Mouse (Mus musculus) heart, postnatal 25 days (tissue): ENCODE data around the gene Mapk6. TPM values are rescaled to one million over a fixed set of nuclear protein-coding genes. Genes with fewer than 3 reads are reported as not detected.
"Not testable (repeated sequence)": the region's sequence is repeated elsewhere in the genome, so short reads cannot be mapped to it uniquely, and the experiment has no call there.

Source experiments
- DNase-seq: peaks from one replicate; pipeline ENCODE4 v3.0.0; 2022; ENCODE audit warnings: low spot score
- intact Hi-C: fragments of 180-260 bp; cut with DNase I; formaldehyde crosslinking; loops from one replicate; pipeline ENCODE4 v1.15.1; 2025
- total RNA-seq, 2 experiments: library from RNA; stranded (reverse); gene quantifications; 2 replicates each; pipeline ENCODE4 v1.2.3; 2021

Mapk6 gene
- total RNA-seq, 2 experiments from 2014 or later, result 30.9 to 31.0 TPM

DNA sequence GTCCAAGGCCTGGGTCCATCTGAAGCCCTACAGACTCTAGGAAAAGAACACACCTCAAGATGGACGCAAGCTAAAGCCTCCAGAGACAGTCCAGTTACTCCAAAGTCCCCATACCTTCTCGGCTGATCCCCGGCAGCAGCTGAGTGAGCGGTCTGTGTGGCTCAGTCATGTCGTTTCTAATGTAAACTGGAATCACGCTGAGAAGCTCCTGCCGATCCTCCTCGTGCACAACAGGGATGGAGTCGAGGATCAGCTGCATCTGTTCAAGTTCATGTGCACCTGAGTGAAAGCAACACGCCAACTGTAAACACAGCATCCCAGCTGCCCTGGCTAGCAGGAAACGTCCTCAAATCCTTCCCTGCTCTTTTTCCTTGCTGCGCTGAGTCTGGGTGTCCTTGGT lies 16.6 kb downstream of the Mapk6 start:
- no peak for DNase-seq

DNA sequence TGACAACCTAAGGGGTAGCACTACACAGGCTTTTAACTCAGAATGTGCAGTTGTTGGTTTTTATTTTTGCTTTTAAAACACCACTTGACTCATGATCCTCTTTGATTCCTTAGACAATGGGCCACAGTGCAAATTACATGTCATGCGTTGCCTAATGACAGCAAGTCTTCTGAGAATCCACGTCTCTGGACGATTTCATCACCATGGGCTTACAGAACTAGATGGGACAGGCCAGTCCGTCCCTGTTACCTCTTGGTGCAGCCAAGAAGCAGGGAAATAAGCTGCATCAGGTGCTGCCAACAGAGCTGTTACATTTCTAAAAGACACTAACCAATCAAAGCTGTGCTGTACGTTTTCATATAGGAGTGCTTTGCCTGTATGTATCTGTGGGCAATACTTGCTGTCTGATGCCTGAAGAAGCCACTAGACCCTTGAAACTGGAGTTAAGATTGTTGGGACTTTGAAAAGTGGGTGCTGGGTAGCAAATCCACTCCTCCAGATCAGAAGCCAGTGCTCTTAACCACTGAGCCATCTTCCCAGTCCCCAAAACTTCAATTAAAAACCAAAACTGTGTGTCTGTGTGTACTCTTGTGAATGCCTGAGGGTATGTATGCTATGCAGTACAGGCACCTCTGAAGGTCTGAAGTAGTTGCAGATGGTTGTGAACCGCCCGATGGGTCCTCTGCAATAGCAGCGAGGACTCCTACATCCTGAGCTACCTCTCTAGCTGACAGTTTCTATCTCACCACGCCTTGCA lies 24.4 kb downstream of the Mapk6 start:
- intact Hi-C loops, result no loop called here
- no peak for DNase-seq

More for the DNA sequence above, 16.6 kb downstream of the Mapk6 start:
- intact Hi-C loops, result no loop called here

DNA sequence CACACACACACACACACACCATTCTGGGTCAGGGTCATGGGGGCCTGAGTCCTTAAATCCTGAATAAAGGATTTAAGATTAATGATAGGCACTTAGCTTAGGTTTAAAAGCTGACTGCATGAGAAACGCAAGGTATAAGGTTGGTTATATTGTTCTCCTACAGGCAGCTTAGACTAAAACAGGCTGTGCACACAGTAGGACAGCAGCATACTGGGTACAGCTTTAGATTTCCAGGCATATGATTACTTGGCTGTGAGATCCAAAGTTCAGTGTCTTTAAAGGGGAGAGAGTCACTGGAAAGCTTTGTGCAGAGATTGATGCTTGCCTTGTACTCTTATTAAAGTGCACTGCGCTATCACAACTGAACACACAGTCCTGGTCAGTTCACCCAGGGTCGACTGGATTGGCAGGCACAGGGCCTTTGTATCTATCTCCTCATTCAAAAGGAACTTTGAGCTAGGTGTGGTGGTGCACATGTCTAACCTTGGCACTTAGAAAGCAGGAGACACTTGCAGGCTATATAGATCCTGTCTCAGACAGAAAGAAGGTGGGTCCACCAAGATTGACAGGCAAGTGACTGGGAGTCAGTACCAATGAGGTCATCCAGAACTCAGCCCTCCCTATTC lies 25.4 kb downstream of the Mapk6 start:
- intact Hi-C loops, result no loop called here
- DNase-seq, result no peak

DNA sequence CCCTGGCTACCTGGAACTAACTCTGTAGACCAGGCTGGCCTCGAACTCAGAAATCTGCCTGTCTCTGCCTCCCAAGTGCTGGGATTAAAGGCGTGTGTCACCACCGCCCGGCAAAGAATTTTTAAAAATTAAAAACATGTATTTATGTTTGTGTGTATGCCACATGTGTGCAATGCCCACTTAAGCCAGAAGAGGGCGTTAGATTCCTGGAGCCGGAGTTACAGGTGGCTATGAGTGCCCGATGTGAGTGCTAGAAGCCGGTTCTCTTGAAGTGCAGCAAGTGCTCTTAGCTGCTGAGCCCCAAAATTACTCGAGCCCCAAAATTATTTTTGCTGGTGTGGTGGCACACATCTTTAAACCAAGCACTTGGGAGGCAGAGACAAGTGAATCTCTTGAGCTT lies 26.0 kb downstream of the Mapk6 start:
- DNase-seq, result no peak
- intact Hi-C loops, result no loop called here

DNA sequence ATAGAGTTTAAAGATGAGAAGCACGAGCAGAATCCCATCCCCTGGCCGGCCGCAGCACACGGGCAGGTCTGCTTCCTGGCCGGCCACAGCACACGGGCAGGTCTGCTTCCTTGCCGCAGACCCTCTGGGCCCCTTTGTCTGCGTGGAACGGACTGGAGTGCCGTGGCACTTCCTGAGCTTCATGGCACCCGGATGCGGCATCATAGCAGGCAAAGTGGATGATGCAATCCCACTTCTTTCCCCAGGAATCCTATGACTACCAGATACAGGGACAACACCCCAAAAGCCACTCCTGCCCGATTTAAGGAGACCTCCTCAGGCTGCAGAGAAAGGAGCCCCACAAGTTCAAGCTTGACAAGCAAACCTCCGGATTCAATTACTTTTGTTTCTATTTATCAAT lies 27.0 kb downstream of the Mapk6 start:
- no peak for DNase-seq
- intact Hi-C loops, result no loop called here

DNA sequence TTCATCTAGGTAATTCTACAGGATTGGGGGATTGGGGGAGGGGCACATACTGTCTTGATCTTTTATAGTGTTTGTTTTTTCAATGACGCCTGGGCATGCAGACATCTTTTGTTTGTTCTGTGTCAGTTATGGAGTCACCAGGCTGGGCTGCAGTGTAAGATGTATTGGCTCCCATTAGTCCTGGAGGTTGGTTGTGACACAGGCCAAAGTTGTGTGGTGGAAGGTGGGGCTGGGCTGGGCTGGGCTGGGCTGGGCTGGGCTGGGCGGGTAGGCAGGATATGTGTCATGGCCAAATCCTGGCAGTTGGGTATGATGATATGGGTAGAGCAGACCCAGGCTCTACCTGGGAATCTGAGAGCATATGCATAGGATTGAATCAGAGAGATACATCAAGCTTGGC lies 31.0 kb downstream of the Mapk6 start:
- intact Hi-C loops, result no loop called here
- DNase-seq, result no peak

DNA sequence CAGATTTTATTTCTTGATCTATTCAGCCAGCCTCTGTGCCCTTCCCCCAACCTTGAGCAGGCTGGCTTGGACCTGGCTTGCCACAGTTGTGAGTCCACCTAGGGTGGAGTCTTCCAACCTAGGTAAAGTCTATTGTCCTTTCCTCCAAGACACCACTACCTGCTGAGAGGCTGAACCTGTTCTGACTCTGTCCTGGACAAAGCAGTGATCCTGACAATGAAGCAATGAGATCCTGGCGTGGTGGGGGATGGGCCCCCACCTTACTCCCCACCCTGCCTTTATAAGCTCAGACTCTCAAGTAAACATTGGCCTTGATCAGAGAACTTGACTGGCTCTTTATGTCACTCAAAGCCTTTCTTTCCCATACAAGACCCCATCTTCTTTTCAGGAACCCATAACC lies 33.4 kb downstream of the Mapk6 start:
- no peak for DNase-seq
- intact Hi-C loops, result no loop called here

DNA sequence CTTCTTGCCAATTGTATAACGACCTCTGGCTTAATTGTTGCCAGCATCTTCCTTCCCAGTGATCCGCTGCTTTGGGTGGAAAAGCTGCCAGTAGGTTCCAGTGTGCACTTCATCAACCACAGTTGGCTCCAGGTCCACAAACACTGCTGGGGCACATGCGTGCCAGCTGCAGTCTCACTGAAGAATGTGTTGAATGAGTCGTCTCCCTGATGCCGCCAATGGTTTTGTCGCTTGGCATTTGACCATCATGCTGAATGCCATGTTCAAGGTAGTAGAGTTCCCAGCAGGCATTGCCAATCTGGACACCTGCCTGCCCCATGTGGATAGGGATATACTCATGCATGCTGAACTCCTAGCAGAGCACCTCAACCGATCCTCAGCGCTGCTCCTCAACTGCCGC lies 34.2 kb downstream of the Mapk6 start:
- intact Hi-C loops, result no loop called here

DNA sequence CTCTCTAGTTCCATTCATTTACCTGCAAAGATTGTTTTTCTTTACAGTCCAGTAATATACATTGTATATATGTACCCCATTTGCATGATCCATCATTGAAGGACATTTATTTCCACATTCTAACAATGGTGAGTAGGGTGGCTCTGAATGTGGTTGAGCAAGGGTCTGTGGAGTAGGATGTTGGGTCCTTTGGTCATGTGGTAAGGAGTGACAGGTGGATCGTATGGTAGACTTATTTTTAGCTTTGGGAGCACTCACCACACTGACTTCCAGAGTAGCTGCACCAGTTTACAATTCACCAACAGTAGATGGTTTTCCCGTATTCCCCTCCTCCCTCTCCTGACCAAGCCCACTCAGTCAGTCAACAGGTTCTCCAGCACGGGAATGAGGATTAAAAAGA lies 41.0 kb downstream of the Mapk6 start:
- intact Hi-C loops, result no loop called here
- DNase-seq, result no peak

More for the DNA sequence above, 34.2 kb downstream of the Mapk6 start:
- no peak for DNase-seq

DNA sequence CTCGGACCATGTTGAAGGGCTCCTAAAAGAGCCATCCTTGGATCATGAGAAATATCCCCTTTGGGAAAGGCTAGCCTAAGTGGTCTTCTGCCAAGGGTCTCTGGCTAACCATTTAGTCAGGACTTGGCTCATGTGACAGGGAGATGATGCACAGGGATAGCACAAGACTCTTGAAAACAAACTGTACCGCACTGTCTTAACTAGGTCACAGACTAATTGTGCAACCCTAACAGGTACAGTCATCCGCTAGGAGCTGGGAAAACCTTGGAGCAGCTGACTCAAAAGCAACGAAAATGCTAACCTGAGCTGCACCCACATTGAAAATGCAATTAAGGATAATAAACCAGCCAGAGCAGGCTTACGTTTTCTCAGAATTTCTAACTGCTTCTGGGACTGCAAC lies 43.6 kb downstream of the Mapk6 start:
- intact Hi-C loops, result no loop called here
- DNase-seq, result no peak

DNA sequence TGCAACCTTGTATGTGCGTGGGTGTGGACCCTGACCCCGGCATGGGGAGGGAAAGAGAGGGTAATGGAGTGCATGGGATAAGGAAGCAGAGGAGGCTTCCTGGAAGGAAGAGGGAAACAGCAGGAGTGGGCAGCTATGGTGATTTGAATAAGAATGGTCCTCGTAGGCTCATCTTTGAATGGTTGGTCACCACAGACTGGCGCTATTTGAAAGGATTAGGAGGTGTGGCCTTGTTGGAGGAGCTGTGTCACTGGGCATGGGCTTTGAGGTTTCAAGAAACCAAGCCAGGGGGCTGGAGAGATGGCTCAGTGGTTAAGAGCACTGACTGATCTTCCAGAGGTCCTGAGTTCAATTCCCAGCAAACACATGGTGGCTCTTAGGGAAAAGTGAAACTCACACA lies 44.6 kb downstream of the Mapk6 start:
- intact Hi-C loops, result no loop called here
- DNase-seq, result no peak

DNA sequence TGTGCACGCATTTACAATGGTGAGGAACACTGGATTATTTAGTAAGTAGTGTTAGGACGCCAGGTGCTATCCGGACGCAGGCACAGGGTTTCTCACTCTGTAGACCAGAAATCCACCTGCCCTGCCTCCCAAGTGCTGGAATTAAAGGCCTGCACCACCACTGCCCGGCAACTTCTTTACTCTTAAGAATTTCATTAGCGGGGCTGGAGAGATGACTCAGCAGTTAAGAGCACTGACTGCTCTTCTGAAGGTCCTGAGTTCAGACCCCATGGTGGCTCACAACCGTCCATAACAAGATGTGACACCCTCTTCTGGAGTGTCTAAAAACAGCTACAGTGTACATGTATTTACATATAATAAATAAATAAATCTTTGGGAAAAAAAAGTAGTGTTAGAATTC lies 46.1 kb downstream of the Mapk6 start:
- DNase-seq, result not testable (repeated sequence)
- intact Hi-C loops, result loop anchor here (2.0 to 5.0 kb wide), 2 partner anchors 73 to 219 kb away; no protein-coding TSS in a partner anchor

DNA sequence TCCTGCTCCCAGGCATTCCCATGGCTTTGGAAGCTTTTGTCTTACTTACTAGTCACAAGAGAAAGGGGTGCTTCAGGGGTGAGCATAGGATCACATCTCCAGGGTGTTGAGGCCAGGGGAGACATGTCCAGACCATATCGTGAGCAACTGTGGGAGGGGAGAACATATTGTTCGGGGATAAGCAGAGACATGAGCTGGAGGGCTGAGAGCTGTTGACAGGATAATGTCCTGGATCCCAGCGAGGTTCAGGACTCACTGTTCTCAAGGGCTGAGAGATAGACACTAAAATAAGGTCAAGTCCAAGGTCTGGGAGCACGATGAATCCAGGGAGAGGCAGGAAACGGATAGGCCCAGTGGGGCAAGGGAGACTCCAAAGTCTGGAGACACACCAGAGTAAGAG lies 46.8 kb downstream of the Mapk6 start:
- intact Hi-C loops, result loop anchor here (2.0 to 5.0 kb wide), 2 partner anchors 74 to 219 kb away; no protein-coding TSS in a partner anchor
- no peak for DNase-seq

DNA sequence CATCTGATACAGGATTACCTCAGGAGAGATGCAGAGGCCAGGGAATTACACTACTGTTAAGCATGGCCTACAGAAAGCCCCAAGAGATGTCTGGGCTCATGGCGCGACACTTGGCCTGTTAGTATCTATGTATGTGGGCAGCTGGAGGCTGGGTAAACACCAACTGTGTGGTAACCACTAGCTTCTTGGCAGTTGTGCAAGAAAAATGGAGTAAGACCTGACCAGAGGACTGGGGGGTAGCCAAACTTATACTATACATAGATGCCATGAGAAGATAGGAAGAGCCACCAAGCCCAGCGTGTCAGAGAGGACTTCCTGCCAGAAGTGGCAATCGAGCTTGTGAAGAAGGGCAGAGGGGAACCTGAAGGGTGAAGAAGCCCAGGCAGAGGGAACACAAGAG lies 47.6 kb downstream of the Mapk6 start:
- intact Hi-C loops, result loop anchor here (2.0 to 5.0 kb wide), 2 partner anchors 75 to 220 kb away; no protein-coding TSS in a partner anchor

DNA sequence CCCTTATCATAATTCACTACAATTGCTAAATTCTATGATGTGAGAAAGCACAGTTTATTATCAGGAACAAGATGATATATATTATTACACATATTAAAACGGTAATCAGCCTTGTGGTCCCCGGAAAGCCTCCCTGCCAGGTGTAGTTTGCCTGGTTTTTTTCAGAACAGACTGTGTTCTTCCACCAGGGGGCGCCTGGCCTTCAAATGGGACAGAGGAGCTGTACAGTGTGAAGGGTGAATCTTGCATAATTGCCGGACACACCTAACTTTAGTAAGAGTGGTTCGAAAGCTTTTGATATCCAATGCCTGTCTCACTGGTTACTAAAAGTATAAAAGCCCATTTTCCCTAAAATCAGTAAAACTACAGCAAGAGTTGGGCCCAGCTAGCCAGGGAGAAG lies 48.1 kb downstream of the Mapk6 start:
- intact Hi-C loops, result loop anchor here (2.0 to 5.0 kb wide), 2 partner anchors 75 to 221 kb away; no protein-coding TSS in a partner anchor
- DNase-seq, result peak; percentile 16

More for the DNA sequence above, 47.6 kb downstream of the Mapk6 start:
- no peak for DNase-seq

DNA sequence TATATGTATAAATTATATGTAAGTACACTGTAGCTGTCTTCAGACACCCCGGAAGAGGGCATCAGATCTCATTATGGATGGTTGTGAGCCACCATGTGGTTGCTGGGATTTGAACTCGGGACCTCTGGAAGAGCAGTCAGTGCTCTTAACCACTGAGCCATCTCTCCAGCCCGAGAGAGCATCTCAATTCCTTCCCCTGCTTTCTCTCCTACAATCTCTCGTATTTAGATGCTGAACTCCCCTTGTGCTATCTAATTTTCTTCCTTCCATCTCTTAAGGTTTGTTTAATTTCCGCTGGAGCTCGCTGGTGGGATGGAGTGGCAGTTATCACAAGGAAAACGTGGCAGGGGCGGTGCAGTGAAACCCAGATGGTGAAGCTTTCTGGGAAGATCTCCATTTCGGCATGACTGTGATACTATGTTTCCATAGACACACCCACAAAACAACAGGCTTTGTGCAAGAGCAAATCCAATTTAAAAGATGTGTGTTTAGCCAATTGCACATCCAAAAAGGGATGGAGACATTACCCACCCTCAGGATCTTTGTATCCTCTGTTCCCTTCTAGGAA lies 52.6 kb downstream of the Mapk6 start:
- no peak for DNase-seq
- intact Hi-C loops, result no loop called here

DNA sequence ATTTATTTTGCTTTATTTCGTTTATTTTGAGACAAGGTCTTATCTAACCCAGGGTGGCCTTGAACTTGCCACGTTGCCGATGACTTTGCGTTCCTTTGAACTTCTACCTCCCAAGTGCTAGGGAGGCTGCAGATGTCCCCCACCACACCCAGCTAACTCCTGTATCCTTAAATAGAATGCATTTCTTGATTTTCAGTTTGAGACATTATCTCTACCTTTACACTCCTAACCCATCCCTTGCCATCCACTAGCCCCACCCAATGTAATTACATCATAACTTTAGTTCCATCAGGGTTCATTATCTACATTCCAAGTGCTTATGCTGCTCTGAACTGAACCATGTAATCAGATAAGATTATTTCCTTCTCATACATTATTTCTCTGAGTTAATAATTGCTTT lies 54.0 kb downstream of the Mapk6 start:
- intact Hi-C loops, result no loop called here
- DNase-seq, result no peak

DNA sequence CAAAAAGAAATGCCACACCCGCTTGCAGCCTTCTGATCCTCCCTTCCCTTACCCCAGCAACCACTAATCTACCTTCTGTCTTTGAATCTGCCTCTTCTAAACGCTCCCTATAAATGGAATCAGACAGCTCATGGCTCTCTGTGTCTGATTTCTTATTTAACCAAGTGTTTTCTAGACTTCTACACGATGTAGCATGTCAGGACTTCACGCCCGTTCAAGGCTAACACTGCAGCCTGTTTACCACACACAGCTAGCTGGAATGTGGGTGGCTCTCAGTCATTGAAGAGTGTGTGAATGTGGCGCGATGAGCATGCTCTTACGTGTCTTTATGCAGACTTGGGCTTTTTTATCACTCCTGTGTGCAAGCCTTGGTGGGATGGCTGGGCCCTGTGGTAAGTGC lies 56.7 kb downstream of the Mapk6 start:
- DNase-seq, result no peak
- intact Hi-C loops, result no loop called here

DNA sequence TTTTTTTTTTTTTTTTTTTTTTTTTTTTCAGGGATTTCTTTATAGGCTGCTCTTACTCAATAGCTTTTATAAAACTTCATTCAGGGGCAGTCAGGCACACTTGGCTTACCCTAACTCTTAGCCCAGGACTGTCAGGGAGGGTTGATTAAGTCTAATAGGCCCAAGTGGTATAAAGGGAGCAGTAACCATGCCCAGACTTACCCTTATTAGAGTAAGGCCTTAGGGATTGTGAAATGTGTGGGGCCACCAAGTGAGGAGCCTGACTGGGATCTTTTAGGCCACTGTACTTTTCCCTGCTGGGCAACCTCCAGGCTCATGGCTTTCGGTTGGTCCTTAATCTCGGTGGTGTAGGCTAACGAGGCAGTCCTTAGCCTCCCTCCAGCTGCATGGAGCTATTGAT lies 61.2 kb downstream of the Mapk6 start:
- intact Hi-C loops, result no loop called here

DNA sequence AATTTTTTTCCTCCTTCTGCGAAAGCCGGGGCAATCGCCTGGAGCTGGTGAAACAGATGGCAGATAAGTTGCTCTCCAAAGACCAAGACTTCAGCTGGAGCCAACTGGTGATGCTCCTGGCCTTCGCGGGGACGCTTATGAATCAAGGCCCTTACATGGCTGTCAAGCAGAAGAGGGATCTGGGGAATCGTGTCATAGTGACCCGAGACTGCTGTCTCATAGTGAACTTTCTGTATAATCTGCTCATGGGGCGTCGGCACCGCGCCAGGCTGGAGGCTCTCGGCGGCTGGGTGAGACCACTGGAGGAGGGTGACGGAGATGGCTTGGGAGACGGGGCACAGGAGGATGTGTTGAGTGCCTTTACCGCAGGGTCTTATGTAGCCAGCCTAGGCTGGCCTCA lies 61.7 kb downstream of the Mapk6 start:
- intact Hi-C loops, result no loop called here
- no peak for DNase-seq

More for the DNA sequence above, 61.2 kb downstream of the Mapk6 start:
- no peak for DNase-seq

DNA sequence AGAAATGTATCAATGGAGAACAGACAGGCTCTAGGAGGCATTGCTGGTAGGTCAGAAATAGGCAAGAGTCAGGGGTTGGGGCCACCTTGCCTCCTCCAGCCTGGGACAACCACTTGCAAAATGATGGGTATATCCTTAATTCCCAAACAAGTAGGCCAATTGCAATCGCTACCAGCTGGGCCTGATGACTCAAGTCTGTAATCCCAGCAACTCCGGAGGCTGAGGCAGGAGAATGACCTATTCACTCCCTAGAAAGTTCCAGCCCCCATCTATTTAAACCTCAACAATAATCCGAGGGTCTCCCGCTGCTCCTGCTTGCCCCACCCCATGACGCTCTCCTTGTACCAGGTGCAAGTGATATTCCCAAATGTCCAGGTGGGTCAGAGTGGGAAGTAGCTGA lies 62.3 kb downstream of the Mapk6 start, which contains the start of gene Bcl2l10:
Gene Bcl2l10 (plus strand): TSS at position 301 of the 400 bp plus-strand sequence.
- no peak for DNase-seq
- intact Hi-C loops, result no loop called here
